In genomic region chr2:71026787-71027186, GRCm38 (mm10) we compare ENCODE assay signal across 8 mouse cellular contexts. TPM values are rescaled to one million over a fixed set of nuclear protein-coding genes. Genes with fewer than 3 reads are reported as not detected.
DNase-seq lines count a peak whose midpoint lies in the region; ATAC-seq and TF ChIP-seq lines count a peak whose summit lies in the region.

No protein-coding gene starts in this region.

- no peak; the same call in none of the 2 replicates for TF ChIP-seq RAD21 in MEL (IDR thresholded peaks at IDR 0.05; ENCODE audit: low read depth, low read length)

- no peak overlapping the region for H3K9ac ChIP-seq in MEL (ENCODE audit: control insufficient read depth, low read depth, low read length, poor library complexity, severe bottlenecking)
- no peak overlapping the region for H3K9ac ChIP-seq in midbrain, postnatal 0 days (replicated peaks; ENCODE audit: low read length, poor library complexity, severe bottlenecking)

- peaks cover 2 to 3% of the 10 kb centered on the region in 2 experiments for H3K4me1 ChIP-seq in MEL (ENCODE audit: control insufficient read depth in 1 of 2, insufficient read depth in 2 of 2, low read length in 2 of 2)
- no peaks in the 10 kb centered on the region; the same call in 1 of the 2 replicates for H3K4me1 ChIP-seq in midbrain, postnatal 0 days (ENCODE audit: insufficient read depth, low read length)
- peaks cover 11% of the 10 kb centered on the region for H3K4me1 ChIP-seq in thymus, adult 2 months (replicated peaks; ENCODE audit: control insufficient read depth, insufficient read depth, low read length)

- TF ChIP-seq EP300 in MEL (IDR thresholded peaks at IDR 0.05; ENCODE audit: low read depth in 1 of 2, low read length in 2 of 2): no peak

- 0 out of 2 replicates have a peak, but pooled peaks cover 2% of the 10 kb centered on the region for H3K79me2 ChIP-seq in MEL (ENCODE audit: control insufficient read depth, insufficient read depth, low read length, poor library complexity)

- H3K27me3 ChIP-seq in MEL (ENCODE audit: control insufficient read depth in 1 of 2, insufficient read depth in 2 of 2, low read length in 2 of 2): no peaks in the 10 kb centered on the region
- no peaks in the 10 kb centered on the region for H3K27me3 ChIP-seq in midbrain, postnatal 0 days (ENCODE audit: insufficient read depth, low read length)
- no peaks in the 10 kb centered on the region for H3K27me3 ChIP-seq in thymus, adult 2 months (ENCODE audit: control insufficient read depth, insufficient read depth, low read length)

- no peak overlapping the region for H3K4me2 ChIP-seq in midbrain, postnatal 0 days (ENCODE audit: low read depth, low read length, poor library complexity, severe bottlenecking)

- DNase-seq in 416B (ENCODE audit: low read depth) (peak; percentile 71), MEL (ENCODE audit: low read depth, low spot score) (peak; percentile 20)
- peak; percentile 36 to 62 for DNase-seq in kidney, postnatal 4 days
- DNase-seq in midbrain, postnatal 0 days (ENCODE audit: low spot score): peak; percentile 77
- no peak for DNase-seq in thymus, adult 2 months
- DNase-seq in layer of hippocampus, postnatal 10 days (ENCODE audit: low spot score in 2 of 2): no peak
- DNase-seq in cerebellum, adult 8-10 months: no peak

- H3K9me3 ChIP-seq in MEL (replicated peaks; ENCODE audit: insufficient read depth, low read length): no peaks in the 10 kb centered on the region
- H3K9me3 ChIP-seq in midbrain, postnatal 0 days (ENCODE audit: low read length): no peaks in the 10 kb centered on the region

- 42% methylated on average over 5 of the region's 5 CpGs for WGBS in midbrain, postnatal 0 days
- 87% methylated on average over 5 of the region's 5 CpGs for WGBS in thymus, adult 2 months

- ATAC-seq in granulocyte monocyte progenitor cell, adult 5-6 weeks (replicated peaks; ENCODE audit: poor library complexity, severe bottlenecking): peak; percentile 97
- ATAC-seq in midbrain, postnatal 0 days (ENCODE audit: low FRiP score): peak; percentile 65; the same call in 1 of the 2 replicates

- H3K36me3 ChIP-seq in MEL (ENCODE audit: control insufficient read depth in 1 of 2, insufficient read depth in 2 of 2, low read length in 2 of 2): peaks cover 0 to 4% of the 10 kb centered on the region in 2 experiments; a peak in 2 of 4 replicates
- no peaks in the 10 kb centered on the region for H3K36me3 ChIP-seq in midbrain, postnatal 0 days (ENCODE audit: insufficient read depth, low read length)
- H3K36me3 ChIP-seq in thymus, adult 2 months (ENCODE audit: control insufficient read depth, insufficient read depth, low read length): no peaks in the 10 kb centered on the region

- no peak overlapping the region for H3K4me3 ChIP-seq in MEL (ENCODE audit: control insufficient read depth in 1 of 2, insufficient read depth in 1 of 2, low read depth in 2 of 2, low read length in 2 of 2)
- no peak overlapping the region for H3K4me3 ChIP-seq in midbrain, postnatal 0 days (ENCODE audit: low read depth, low read length)
- H3K4me3 ChIP-seq in thymus, adult 2 months (ENCODE audit: control insufficient read depth, insufficient read depth, low read length): no peak overlapping the region

- H3K27ac ChIP-seq in MEL (ENCODE audit: control insufficient read depth, low read depth, low read length): no peak overlapping the region
- no peak overlapping the region for H3K27ac ChIP-seq in midbrain, postnatal 0 days (ENCODE audit: low read depth, low read length)
- no peak overlapping the region for H3K27ac ChIP-seq in thymus, adult 2 months (ENCODE audit: control insufficient read depth, insufficient read depth, low read length)

- TF ChIP-seq CTCF in MEL (IDR thresholded peaks at IDR 0.05 in 2 of 3, conservative IDR thresholded peaks at IDR 0.05 in 1 of 3; ENCODE audit: control insufficient read depth in 1 of 3, insufficient read depth in 1 of 3, low read depth in 2 of 3, low read length in 3 of 3, poor library complexity in 1 of 3, severe bottlenecking in 1 of 3): peak in 1 of 3 experiments; percentile 15; a peak in 1 of 6 replicates
- peak; percentile 68 for TF ChIP-seq CTCF in midbrain, postnatal 0 days (IDR thresholded peaks at IDR 0.05)
- TF ChIP-seq CTCF in thymus, adult 2 months (IDR thresholded peaks at IDR 0.05; ENCODE audit: borderline replicate concordance, control insufficient read depth, extremely low read depth, insufficient read depth, low read length, poor library complexity): no peak

- no peak for TF ChIP-seq POLR2A in MEL (IDR thresholded peaks at IDR 0.05; ENCODE audit: control insufficient read depth in 1 of 2, insufficient read depth in 1 of 2, low read depth in 1 of 2, low read length in 2 of 2, poor library complexity in 1 of 2)
- TF ChIP-seq POLR2A in thymus, adult 2 months (IDR thresholded peaks at IDR 0.05; ENCODE audit: control insufficient read depth, extremely low read depth, insufficient read depth, low read length, poor library complexity): no peak

TF ChIP-seq in MEL, 35 proteins besides CTCF, POLR2A, EP300 and RAD21:
- TF ChIP-seq SMC3 (IDR thresholded peaks at IDR 0.05; ENCODE audit: low read depth, low read length) (no peak; the same call in 1 of the 2 replicates), POLR2AphosphoS5 (IDR thresholded peaks at IDR 0.05; ENCODE audit: borderline replicate concordance, low read depth, low read length) (no peak), MXI1 (IDR thresholded peaks at IDR 0.05; ENCODE audit: low read depth, low read length) (no peak), NRF1 (IDR thresholded peaks at IDR 0.05; ENCODE audit: insufficient read depth, low read depth, low read length, poor library complexity, severe bottlenecking) (no peak), GABPA (IDR thresholded peaks at IDR 0.05; ENCODE audit: low read depth, low read length) (no peak), MAX (IDR thresholded peaks at IDR 0.05; ENCODE audit: low read length) (no peak)

RNA-seq across cellular contexts. Expression of gene Dcaf17, which starts 28.3 kb away (rescaled TPM):
- 15.1 and 16.3 TPM in 2 replicates for total RNA-seq in MEL (2012; rRNA removed)
- 10 to 100 TPM in 1 of 2 experiments, not detected in 1; 16.3 TPM for polyA plus RNA-seq in MEL (2012; ENCODE audit: insufficient read depth in 1 of 2, insufficient read length in 2 of 2, low read depth in 1 of 2, low replicate concordance in 2 of 2, missing spikeins in 1 of 2)
- total RNA-seq in granulocyte monocyte progenitor cell, adult 5-6 weeks (2014; fragmentation: Nextera tagmentation): 11.3 and 14.7 TPM in 2 replicates
- 13.0 and 19.5 TPM in 2 replicates for total RNA-seq in granulocyte monocyte progenitor cell, adult 5-6 weeks (2017)
- total RNA-seq in midbrain, postnatal 0 days (2014; rRNA removed): 10.6 and 18.1 TPM in 2 replicates
- polyA plus RNA-seq in midbrain, postnatal 0 days (2015; fragmentation: Nextera tagmentation; extraction: Ambion mirVana): 19.9 and 23.6 TPM in 2 replicates
- 10.2 and 12.0 TPM in 2 replicates for polyA plus RNA-seq in thymus, adult 2 months (2012; rRNA removed)
- 10 to 100 TPM; 15.1 to 15.2 TPM for total RNA-seq in layer of hippocampus, postnatal 10 days (2021)

RNA-seq across cellular contexts. Expression of gene Mettl8, which starts 28.6 kb away (rescaled TPM):
- total RNA-seq in MEL (2012; rRNA removed): 19.3 and 21.7 TPM in 2 replicates
- polyA plus RNA-seq in MEL (2012; ENCODE audit: insufficient read depth in 1 of 2, insufficient read length in 2 of 2, low read depth in 1 of 2, low replicate concordance in 2 of 2, missing spikeins in 1 of 2): 10 to 100 TPM in 1 of 2 experiments, not detected in 1; 20.0 TPM
- total RNA-seq in granulocyte monocyte progenitor cell, adult 5-6 weeks (2014; fragmentation: Nextera tagmentation): 30.9 and 32.7 TPM in 2 replicates
- 22.7 and 23.1 TPM in 2 replicates for total RNA-seq in granulocyte monocyte progenitor cell, adult 5-6 weeks (2017)
- 7.7 TPM in 2 replicates for total RNA-seq in midbrain, postnatal 0 days (2014; rRNA removed)
- polyA plus RNA-seq in midbrain, postnatal 0 days (2015; fragmentation: Nextera tagmentation; extraction: Ambion mirVana): 5.3 and 6.0 TPM in 2 replicates
- 17.2 and 18.9 TPM in 2 replicates for polyA plus RNA-seq in thymus, adult 2 months (2012; rRNA removed)
- total RNA-seq in layer of hippocampus, postnatal 10 days (2021): 10 to 100 TPM; 14.3 to 15.0 TPM

Comparison
In these comparisons a context has a peak if more than half of its experiments do, and no peak if none do; other contexts are left out.
1. DNase-seq: peak in 416B (single experiment), MEL (single experiment), kidney, postnatal 4 days (2 of 2) and midbrain, postnatal 0 days (single experiment); none in thymus, adult 2 months (single experiment), layer of hippocampus, postnatal 10 days (0 of 2) and cerebellum, adult 8-10 months (single experiment).